Comparison of ENCODE assay signal across 8 mouse cellular contexts in genomic region chr17:29031771-29032273, GRCm38 (mm10). TPM values are rescaled to one million over a fixed set of nuclear protein-coding genes. Genes with fewer than 3 reads are reported as not detected.
DNase-seq lines count a peak whose midpoint lies in the region; ATAC-seq and TF ChIP-seq lines count a peak whose summit lies in the region.

No protein-coding gene starts in this region.

- no peak for TF ChIP-seq CTCF in G1E (IDR thresholded peaks at IDR 0.05; ENCODE audit: low read depth, low read length)

- H3K27me3 ChIP-seq in G1E (ENCODE audit: insufficient read depth, low read length), result no peaks in the 10 kb centered on the region; the same call in 1 of the 2 replicates
- no peaks in the 10 kb centered on the region for H3K27me3 ChIP-seq in erythroblast, embryonic 14.5 days (ENCODE audit: control insufficient read depth)
- H3K27me3 ChIP-seq in midbrain, embryonic 10.5 days (ENCODE audit: low read depth, poor library complexity, severe bottlenecking), result no peaks in the 10 kb centered on the region

- peak overlapping the region; percentile 81 for H3K4me3 ChIP-seq in G1E (ENCODE audit: low read depth, low read length)
- H3K4me3 ChIP-seq in erythroblast, embryonic 14.5 days (replicated peaks), result peak overlapping the region; percentile 92
- peak overlapping the region; percentile 89 for H3K4me3 ChIP-seq in midbrain, embryonic 10.5 days

- ATAC-seq in G1E (ENCODE audit: extremely low read depth, insufficient number of reproducible peaks, low FRiP score, poor library complexity, severe bottlenecking), result no peak

- H3K27ac ChIP-seq in midbrain, embryonic 10.5 days (replicated peaks), result peak overlapping the region; percentile 99

- under 1% methylated on average over 26 of the region's 26 CpGs for WGBS in midbrain, embryonic 10.5 days

- no peaks in the 10 kb centered on the region for H3K9me3 ChIP-seq in G1E (replicated peaks)
- no peaks in the 10 kb centered on the region for H3K9me3 ChIP-seq in erythroblast, embryonic 14.5 days (ENCODE audit: control insufficient read depth, low read length)
- H3K9me3 ChIP-seq in midbrain, embryonic 10.5 days (replicated peaks), result no peaks in the 10 kb centered on the region

- H3K4me1 ChIP-seq in G1E (ENCODE audit: insufficient read depth, low read depth, low read length), result peaks cover 19% of the 10 kb centered on the region
- H3K4me1 ChIP-seq in erythroblast, embryonic 14.5 days (ENCODE audit: control insufficient read depth), result peaks cover 33% of the 10 kb centered on the region
- peaks cover 31% of the 10 kb centered on the region for H3K4me1 ChIP-seq in midbrain, embryonic 10.5 days

- DNase-seq in cerebellum, adult 9-10 months, result peak; percentile 53
- DNase-seq in cerebellum, adult 11 months, result no peak
- DNase-seq in G1E (ENCODE audit: low spot score), result no peak
- peak; percentile 32 to 40 for DNase-seq in kidney, adult 8-10 months
- no peak for DNase-seq in midbrain, embryonic 10.5 days (ENCODE audit: low spot score)
- DNase-seq in testis, postnatal 14 days (ENCODE audit: low spot score), result peak; percentile 68
- no peak for DNase-seq in c-Kit-positive CD71-positive TER-119-positive erythroid progenitor cells, embryonic 14.5 days (ENCODE audit: low spot score)

- peaks cover 20% of the 10 kb centered on the region for H3K36me3 ChIP-seq in G1E (replicated peaks)
- peaks cover 37% of the 10 kb centered on the region for H3K36me3 ChIP-seq in erythroblast, embryonic 14.5 days (ENCODE audit: control insufficient read depth)
- peaks cover 30% of the 10 kb centered on the region for H3K36me3 ChIP-seq in midbrain, embryonic 10.5 days

RNA-seq across cellular contexts. Expression of gene Srsf3, which starts 0.6 kb away (rescaled TPM):
- total RNA-seq in G1E (2014; fragmentation: Nextera tagmentation) (258 and 296 TPM in 2 replicates), G1E (2017) (658 and 771 TPM in 2 replicates)
- polyA plus RNA-seq in G1E (2012), result 37.7 and 174 TPM in 2 replicates
- polyA plus RNA-seq in erythroblast, embryonic 14.5 days (2012), result 3.2 and 16.8 TPM in 2 replicates
- 789 and 839 TPM in 2 replicates for polyA plus RNA-seq in midbrain, embryonic 10.5 days (2016; fragmentation: Nextera tagmentation; extraction: Ambion mirVana)

RNA-seq across cellular contexts. Expression of gene Stk38, which starts 24.0 kb away (rescaled TPM):
- total RNA-seq in G1E (2014; fragmentation: Nextera tagmentation), result 206 and 234 TPM in 2 replicates
- 73.5 and 82.7 TPM in 2 replicates for total RNA-seq in G1E (2017)
- polyA plus RNA-seq in G1E (2012), result 97.6 and 107 TPM in 2 replicates
- polyA plus RNA-seq in erythroblast, embryonic 14.5 days (2012), result 4.2 and 4.4 TPM in 2 replicates
- 115 and 130 TPM in 2 replicates for polyA plus RNA-seq in midbrain, embryonic 10.5 days (2016; fragmentation: Nextera tagmentation; extraction: Ambion mirVana)

RNA-seq across cellular contexts. Expression of gene Cdkn1a, which starts 59.0 kb away (rescaled TPM):
- 224 and 234 TPM in 2 replicates for total RNA-seq in G1E (2014; fragmentation: Nextera tagmentation)
- 18.9 and 21.4 TPM in 2 replicates for total RNA-seq in G1E (2017)
- polyA plus RNA-seq in G1E (2012), result 123 and 145 TPM in 2 replicates
- 5.0 and 6.4 TPM in 2 replicates for polyA plus RNA-seq in erythroblast, embryonic 14.5 days (2012)
- 19.1 and 24.8 TPM in 2 replicates for polyA plus RNA-seq in midbrain, embryonic 10.5 days (2016; fragmentation: Nextera tagmentation; extraction: Ambion mirVana)

Comparison
In these comparisons a context has a peak if more than half of its experiments do, and no peak if none do; other contexts are left out.
1. DNase-seq: peak in cerebellum, adult 9-10 months (single experiment), kidney, adult 8-10 months (2 of 2) and testis, postnatal 14 days (single experiment); none in cerebellum, adult 11 months (single experiment), G1E (single experiment), midbrain, embryonic 10.5 days (single experiment) and c-Kit-positive CD71-positive TER-119-positive erythroid progenitor cells, embryonic 14.5 days (single experiment).
2. RNA of gene Stk38, which starts 24.0 kb away (polyA plus RNA-seq): 115 to 130 TPM in midbrain, embryonic 10.5 days and 97.6 to 107 TPM in G1E; 4.2 to 4.4 TPM in erythroblast, embryonic 14.5 days; every median in the first group is over 10 times any median in the second.
3. Peak in every context shown above with its lines, with median percentiles within 50 percentile points of each other: H3K4me3 ChIP-seq.